Mouse (Mus musculus) neutrophil, adult 65 days (primary cell): ENCODE measurements around the gene Pigk. TPM values are rescaled to one million over a fixed set of nuclear protein-coding genes. Genes with fewer than 3 reads are reported as not detected.

Experiments used
- total RNA-seq: library from RNA; stranded (reverse); gene quantifications from 2 replicates; pipeline ENCODE4 v1.2.4, GENCODE M21; 2023

The Pigk gene
- total RNA-seq = 12.7 and 15.3 TPM in 2 replicates

DNA sequence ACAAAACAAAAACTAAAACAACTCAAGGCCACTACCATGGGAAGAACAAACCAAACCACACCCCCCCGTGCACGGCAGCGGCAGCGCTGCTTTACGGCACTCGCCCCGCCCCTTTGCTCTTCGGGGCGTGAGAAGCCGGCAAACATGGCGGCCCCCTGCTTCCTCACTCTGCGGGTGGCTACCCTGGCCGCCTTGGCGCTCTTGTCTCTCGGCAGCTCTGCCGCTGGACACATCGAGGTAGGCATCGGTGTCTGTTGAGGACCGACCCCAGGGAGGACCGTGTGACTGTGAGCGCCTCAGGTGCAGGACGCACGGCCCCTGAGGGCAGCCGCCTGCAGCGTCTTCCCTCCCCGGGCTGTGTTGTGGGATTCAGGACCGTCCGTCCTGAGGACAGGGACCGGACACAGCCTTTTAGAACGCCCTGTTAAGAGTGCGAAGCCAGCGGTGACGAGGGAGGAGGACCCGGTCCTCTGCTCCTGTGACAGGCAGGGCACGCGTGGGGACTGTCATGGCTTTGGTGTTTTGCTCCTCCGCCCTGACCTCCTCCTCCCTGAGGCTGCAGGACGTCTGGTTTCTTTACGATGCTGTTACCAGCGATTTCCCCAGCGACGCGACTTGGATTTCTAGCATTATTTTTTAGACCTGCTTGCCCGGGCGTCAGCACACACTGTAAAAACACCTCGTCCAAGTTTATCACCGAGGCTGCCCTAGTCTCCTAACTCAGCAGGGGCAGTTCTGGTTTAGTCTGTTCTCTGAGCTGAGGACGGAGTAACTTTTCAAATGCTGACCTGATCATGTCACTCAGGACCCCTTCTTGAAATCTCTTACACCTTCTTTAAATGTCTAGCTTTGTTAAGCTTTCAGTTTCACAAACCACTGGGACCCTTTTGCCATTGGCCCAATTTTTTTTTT lies at the start of gene Pigk:
TSS of gene Pigk (plus strand) at position 110 of the 912 bp plus-strand sequence.

DNA sequence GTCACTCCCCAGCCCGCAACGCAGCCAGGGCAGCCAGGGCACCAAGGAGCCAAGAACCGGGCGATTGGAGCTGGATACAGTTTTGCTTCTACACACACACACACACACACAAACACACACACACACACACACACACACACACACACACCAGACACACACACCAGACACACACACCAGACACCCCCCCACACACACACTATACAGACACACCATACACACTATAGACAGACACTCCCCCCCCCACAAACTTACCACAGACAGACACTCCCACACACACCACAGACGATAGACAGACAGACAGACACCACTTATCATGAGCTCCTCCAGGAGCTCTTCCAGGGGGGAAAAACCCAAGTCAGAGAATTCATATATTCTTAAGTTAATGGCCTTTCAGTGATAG lies 45.7 kb upstream of the Pigk start, which contains the start of gene Ak5:
TSS of gene Ak5 (minus strand) at position 122 of the 400 bp plus-strand sequence.

DNA sequence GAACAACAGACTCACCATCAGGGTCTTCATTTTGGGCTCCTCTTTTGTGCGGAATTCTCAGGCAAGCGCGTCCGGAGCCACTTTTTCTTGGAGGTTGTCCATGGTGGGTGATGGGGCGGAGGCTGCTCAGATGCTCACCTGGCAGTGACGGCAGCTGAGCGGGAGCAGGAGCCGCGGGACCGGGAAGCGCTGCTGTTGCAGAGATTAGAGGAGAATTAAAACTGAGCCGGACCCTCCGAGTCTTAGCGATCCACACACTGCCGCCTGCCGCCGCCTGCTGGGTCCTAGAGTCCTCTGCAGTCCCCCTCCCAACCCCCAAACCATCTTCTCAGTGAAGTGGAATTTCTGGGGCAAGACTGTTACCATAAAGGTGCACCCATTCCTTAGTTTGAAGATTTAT lies 268.1 kb downstream of the Pigk start, which contains the start of gene St6galnac5:
TSS of gene St6galnac5 (minus strand) at position 259 of the 400 bp plus-strand sequence.

Other genes with a start within 250 kb of the Pigk start
- gene Ak5, start 45.7 kb upstream of the Pigk start, total RNA-seq = not detected in 2 replicates